Mouse (Mus musculus): Measurements from ENCODE around the gene Gpcpd1. TPM values are rescaled to one million over a fixed set of nuclear protein-coding genes. Genes with fewer than 3 reads are reported as not detected.
"Not testable (repeated sequence)": the region's sequence is repeated elsewhere in the genome, so short reads cannot be mapped to it uniquely, and the experiment has no call there.

Gpcpd1 gene
- polyA plus RNA-seq, 1 experiment from 2014 or later: 36.0 TPM

- H3K4me2 ChIP-seq: no peak overlapping the region
- WGBS: 71% methylated on average over 2 of the region's 2 CpGs
- H3K4me3 ChIP-seq: no peak overlapping the region
- peaks cover 12% of the 10 kb centered on the region for H3K4me1 ChIP-seq (replicated peaks)
- no peak overlapping the region for H3K9ac ChIP-seq
- H3K36me3 ChIP-seq: no peaks in the 10 kb centered on the region
- ATAC-seq (replicated peaks; ENCODE audit: insufficient number of reproducible peaks, insufficient read depth, low FRiP score, low read depth): no peak
- no peak overlapping the region for H3K27ac ChIP-seq
- H3K9me3 ChIP-seq (replicated peaks): no peaks in the 10 kb centered on the region
- no peaks in the 10 kb centered on the region for H3K27me3 ChIP-seq
These were observed 16.2 kb upstream of the Gpcpd1 start for GRCm38 (mm10) chr2:132603706-132604105.

- Histone ChIP-seq H3K9me3 (replicated peaks) (no peaks in the 10 kb centered on the region), H3K9ac (no peak overlapping the region), H3K4me3 (no peak overlapping the region), H3K27me3 (no peaks in the 10 kb centered on the region), H3K36me3 (no peaks in the 10 kb centered on the region), H3K4me2 (no peak overlapping the region), H3K4me1 (replicated peaks) (peaks cover 10% of the 10 kb centered on the region; the same call in 1 of the 2 replicates), H3K27ac (no peak overlapping the region)
- ATAC-seq (replicated peaks; ENCODE audit: insufficient number of reproducible peaks, insufficient read depth, low FRiP score, low read depth): no peak
These were observed 14.2 kb upstream of the Gpcpd1 start for GRCm38 (mm10) chr2:132601777-132602176.

GRCm38 (mm10) chr2:132600081-132600480, 12.6 kb upstream of the Gpcpd1 start:
- H3K9ac ChIP-seq: no peak overlapping the region
- H3K4me2 ChIP-seq: no peak overlapping the region
- no peaks in the 10 kb centered on the region for H3K36me3 ChIP-seq
- H3K9me3 ChIP-seq (replicated peaks): no peaks in the 10 kb centered on the region
- H3K4me3 ChIP-seq: no peak overlapping the region
- H3K27ac ChIP-seq: no peak overlapping the region
- WGBS: 74% methylated on average over 4 of the region's 4 CpGs
- no peaks in the 10 kb centered on the region for H3K27me3 ChIP-seq
- no peak for ATAC-seq (replicated peaks; ENCODE audit: insufficient number of reproducible peaks, insufficient read depth, low FRiP score, low read depth)
- peaks cover 10% of the 10 kb centered on the region; the same call in 1 of the 2 replicates for H3K4me1 ChIP-seq (replicated peaks)

GRCm38 (mm10) chr2:132599127-132599526, 11.6 kb upstream of the Gpcpd1 start:
- no peaks in the 10 kb centered on the region for H3K36me3 ChIP-seq
- H3K4me2 ChIP-seq: no peak overlapping the region
- no peaks in the 10 kb centered on the region for H3K9me3 ChIP-seq (replicated peaks)
- peaks cover 10% of the 10 kb centered on the region; the same call in 1 of the 2 replicates for H3K4me1 ChIP-seq (replicated peaks)
- H3K27ac ChIP-seq: no peak overlapping the region
- H3K4me3 ChIP-seq: no peak overlapping the region
- H3K9ac ChIP-seq: no peak overlapping the region
- ATAC-seq (replicated peaks; ENCODE audit: insufficient number of reproducible peaks, insufficient read depth, low FRiP score, low read depth): no peak
- 86% methylated on average over 6 of the region's 6 CpGs for WGBS
- no peaks in the 10 kb centered on the region for H3K27me3 ChIP-seq

GRCm38 (mm10) chr2:132597866-132598480, 10.4 kb upstream of the Gpcpd1 start:
- Histone ChIP-seq H3K4me3 (no peak overlapping the region), H3K27ac (peak overlapping the region; percentile 51), H3K27me3 (no peaks in the 10 kb centered on the region), H3K9ac (no peak overlapping the region), H3K4me2 (no peak overlapping the region), H3K9me3 (replicated peaks) (no peaks in the 10 kb centered on the region), H3K4me1 (replicated peaks) (peaks cover 10% of the 10 kb centered on the region; the same call in 1 of the 2 replicates), H3K36me3 (no peaks in the 10 kb centered on the region)
- ATAC-seq (replicated peaks; ENCODE audit: insufficient number of reproducible peaks, insufficient read depth, low FRiP score, low read depth): no peak
- 63% methylated on average over 3 of the region's 3 CpGs for WGBS

GRCm38 (mm10) chr2:132597226-132597625, 9.7 kb upstream of the Gpcpd1 start:
- H3K4me3 ChIP-seq: no peak overlapping the region
- no peak overlapping the region for H3K9ac ChIP-seq
- peak overlapping the region; percentile 51 for H3K27ac ChIP-seq
- no peaks in the 10 kb centered on the region for H3K9me3 ChIP-seq (replicated peaks)
- no peaks in the 10 kb centered on the region for H3K36me3 ChIP-seq
- peaks cover 10% of the 10 kb centered on the region; the same call in 1 of the 2 replicates for H3K4me1 ChIP-seq (replicated peaks)
- no peaks in the 10 kb centered on the region for H3K27me3 ChIP-seq
- WGBS: 36% methylated on average over 8 of the region's 8 CpGs
- ATAC-seq (replicated peaks; ENCODE audit: insufficient number of reproducible peaks, insufficient read depth, low FRiP score, low read depth): no peak
- no peak overlapping the region for H3K4me2 ChIP-seq

GRCm38 (mm10) chr2:132595601-132596235, 8.2 kb upstream of the Gpcpd1 start:
- no peak overlapping the region for H3K4me2 ChIP-seq
- H3K27me3 ChIP-seq: no peaks in the 10 kb centered on the region
- 74% methylated on average over 11 of the region's 11 CpGs for WGBS
- H3K4me3 ChIP-seq: no peak overlapping the region
- H3K27ac ChIP-seq: no peak overlapping the region
- no peak overlapping the region for H3K9ac ChIP-seq
- H3K4me1 ChIP-seq (replicated peaks): peaks cover 10% of the 10 kb centered on the region; the same call in 1 of the 2 replicates
- no peaks in the 10 kb centered on the region for H3K36me3 ChIP-seq
- no peak for ATAC-seq (replicated peaks; ENCODE audit: insufficient number of reproducible peaks, insufficient read depth, low FRiP score, low read depth)
- no peaks in the 10 kb centered on the region for H3K9me3 ChIP-seq (replicated peaks)

GRCm38 (mm10) chr2:132592126-132592525, 4.6 kb upstream of the Gpcpd1 start:
- Histone ChIP-seq H3K9me3 (replicated peaks) (no peaks in the 10 kb centered on the region), H3K9ac (no peak overlapping the region), H3K27ac (no peak overlapping the region), H3K36me3 (no peaks in the 10 kb centered on the region), H3K4me1 (replicated peaks) (peaks cover 13% of the 10 kb centered on the region; the same call in 1 of the 2 replicates), H3K4me3 (no peak overlapping the region), H3K4me2 (no peak overlapping the region), H3K27me3 (no peaks in the 10 kb centered on the region)
- WGBS: 75% methylated on average over 3 of the region's 3 CpGs
- ATAC-seq (replicated peaks; ENCODE audit: insufficient number of reproducible peaks, insufficient read depth, low FRiP score, low read depth): no peak

GRCm38 (mm10) chr2:132591579-132591978, 4.0 kb upstream of the Gpcpd1 start:
- H3K27me3 ChIP-seq; H3K9me3 ChIP-seq (replicated peaks); H3K9ac ChIP-seq; ATAC-seq (replicated peaks; ENCODE audit: insufficient number of reproducible peaks, insufficient read depth, low FRiP score, low read depth); H3K4me3 ChIP-seq; H3K36me3 ChIP-seq; H3K4me2 ChIP-seq; H3K27ac ChIP-seq: not testable (repeated sequence)
- WGBS: 73% methylated on average over 3 of the region's 3 CpGs
- H3K4me1 ChIP-seq (replicated peaks): peaks cover 11% of the 10 kb centered on the region; the same call in 1 of the 2 replicates

- 47% methylated on average over 6 of the region's 6 CpGs for WGBS
- peak; percentile 70 for ATAC-seq (replicated peaks; ENCODE audit: insufficient number of reproducible peaks, insufficient read depth, low FRiP score, low read depth)
- H3K4me2 ChIP-seq: no peak overlapping the region
- peak overlapping the region; percentile 75 for H3K27ac ChIP-seq
- H3K4me3 ChIP-seq: no peak overlapping the region
- peaks cover 11% of the 10 kb centered on the region; the same call in 1 of the 2 replicates for H3K4me1 ChIP-seq (replicated peaks)
- no peak overlapping the region for H3K9ac ChIP-seq
- no peaks in the 10 kb centered on the region for H3K27me3 ChIP-seq
- no peaks in the 10 kb centered on the region for H3K36me3 ChIP-seq
- H3K9me3 ChIP-seq (replicated peaks): no peaks in the 10 kb centered on the region
These were observed 2.5 kb upstream of the Gpcpd1 start for GRCm38 (mm10) chr2:132589906-132590538.

- Histone ChIP-seq H3K36me3 (no peaks in the 10 kb centered on the region), H3K4me1 (replicated peaks) (peaks cover 36% of the 10 kb centered on the region), H3K4me2 (no peak overlapping the region), H3K27ac (peak overlapping the region; percentile 24; the same call in 1 of the 2 replicates), H3K27me3 (no peaks in the 10 kb centered on the region), H3K9me3 (replicated peaks) (no peaks in the 10 kb centered on the region), H3K4me3 (no peak overlapping the region), H3K9ac (no peak overlapping the region)
- 60% methylated on average over 3 of the region's 3 CpGs for WGBS
- ATAC-seq (replicated peaks; ENCODE audit: insufficient number of reproducible peaks, insufficient read depth, low FRiP score, low read depth): no peak
These were observed 1.5 kb downstream of the Gpcpd1 start for GRCm38 (mm10) chr2:132586006-132586405.

Data from heart, embryonic 15.5 days (tissue).